Mouse (Mus musculus) olfactory bulb, adult 2 months (tissue): ENCODE data around the gene Cavin4.

Experiments used
- CTCF ChIP-seq: fragments of 200-500 bp; IDR thresholded peaks from 2 replicates; pipeline ENCODE4 v1.5.1; 2012; ENCODE audit warnings: low read depth, mild to moderate bottlenecking, low read length, moderate library complexity; ENCODE audit not compliant: insufficient read depth
- POLR2A ChIP-seq: fragments of 200-500 bp; IDR thresholded peaks from 2 replicates; pipeline ENCODE4 v1.6.1; 2012; ENCODE audit warnings: mild to moderate bottlenecking, low read depth, low read length, moderate library complexity; ENCODE audit not compliant: insufficient read depth

GRCm38 (mm10) chr4:48643801-48644200 is 19.5 kb upstream of the Cavin4 start:
- TF ChIP-seq CTCF (no peak), POLR2A (no peak)
